Mouse (Mus musculus) forebrain, embryonic 12.5 days (tissue): ENCODE results near the gene Vmn1r137. TPM values are rescaled to one million over a fixed set of nuclear protein-coding genes. Genes with fewer than 3 reads are reported as not detected.
"Not testable (repeated sequence)": the region's sequence is repeated elsewhere in the genome, so short reads cannot be mapped to it uniquely, and the experiment has no call there.

Source experiments
- ATAC-seq: fragments of 200-750 bp; cut with Nextera tagmentation; 2 replicates; pipeline ENCODE4 v1.8.0; 2017; ENCODE audit warnings: moderate TSS enrichment; ENCODE audit not compliant: low FRiP score
- H3K27ac ChIP-seq: fragments of 300-500 bp; sonication (generic); 2 replicates; pipeline ENCODE4 v1.5.1; 2016; ENCODE audit warnings: mild to moderate bottlenecking
- H3K27me3 ChIP-seq: fragments of 300-500 bp; sonication (generic); 2 replicates; pipeline ENCODE4 v1.6.1; 2016; ENCODE audit warnings: mild to moderate bottlenecking
- H3K36me3 ChIP-seq: fragments of 300-500 bp; sonication (generic); replicated peaks from 2 replicates; pipeline ENCODE4 v1.6.1; 2016; ENCODE audit warnings: mild to moderate bottlenecking
- H3K4me1 ChIP-seq: fragments of 300-500 bp; sonication (generic); 2 replicates; pipeline ENCODE4 v1.6.1; 2016
- H3K4me2 ChIP-seq: fragments of 300-500 bp; sonication (generic); 2 replicates; pipeline ENCODE4 v1.6.1; 2016; ENCODE audit warnings: mild to moderate bottlenecking, moderate library complexity
- H3K4me3 ChIP-seq: fragments of 300-500 bp; sonication (generic); replicated peaks from 2 replicates; pipeline ENCODE4 v1.5.1; 2016; ENCODE audit warnings: mild to moderate bottlenecking
- H3K9ac ChIP-seq: fragments of 300-500 bp; sonication (generic); 2 replicates; pipeline ENCODE4 v1.6.1; 2016; ENCODE audit warnings: mild to moderate bottlenecking
- H3K9me3 ChIP-seq: fragments of 300-500 bp; sonication (generic); 2 replicates; pipeline ENCODE4 v1.6.1; 2016
- WGBS: fragments of 180-500 bp; shearing (Covaris S2); methylation state at CpG from one replicate; pipeline ENCODE4 v1.1.7; 2016; 5-methylcytosine and 5-hydroxymethylcytosine counted together
- polyA plus RNA-seq: library from polyadenylated mRNA; unstranded; fragments of >200 nt; fragmentation: Nextera tagmentation; extraction: Ambion mirVana; gene quantifications from 2 replicates; pipeline ENCODE4 v1.2.1, GENCODE M21; 2016

The Vmn1r137 gene
- polyA plus RNA-seq: not detected in 2 replicates

DNA sequence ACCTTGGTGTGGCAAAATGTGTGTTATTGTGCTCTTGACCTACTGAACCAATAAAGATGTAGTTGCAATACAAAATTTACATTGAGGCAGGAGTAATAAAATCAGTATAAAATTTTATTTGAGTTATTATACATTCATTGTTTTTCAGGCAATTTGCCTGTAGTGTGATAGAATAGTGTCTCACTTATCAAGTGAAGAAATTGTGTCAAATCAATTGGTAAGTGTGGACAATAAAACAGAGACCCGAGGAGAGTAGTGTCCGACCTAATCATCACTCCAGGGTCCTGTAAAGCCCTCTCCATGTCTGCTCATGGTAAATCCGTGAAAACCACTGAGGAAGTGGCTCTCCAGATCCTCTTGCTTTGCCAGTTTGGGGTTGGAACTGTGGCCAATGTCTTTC is at the start of gene Vmn1r137:
Vmn1r137 (plus strand) TSS at position 301 of the 400 bp plus-strand sequence.
- H3K9me3 ChIP-seq, H3K4me1 ChIP-seq, H3K4me3 ChIP-seq, H3K4me2 ChIP-seq, H3K36me3 ChIP-seq, H3K9ac ChIP-seq, ATAC-seq, H3K27me3 ChIP-seq, H3K27ac ChIP-seq: not testable (repeated sequence)
- WGBS: no CpG with 5 or more reads among the region's 3 CpGs

DNA sequence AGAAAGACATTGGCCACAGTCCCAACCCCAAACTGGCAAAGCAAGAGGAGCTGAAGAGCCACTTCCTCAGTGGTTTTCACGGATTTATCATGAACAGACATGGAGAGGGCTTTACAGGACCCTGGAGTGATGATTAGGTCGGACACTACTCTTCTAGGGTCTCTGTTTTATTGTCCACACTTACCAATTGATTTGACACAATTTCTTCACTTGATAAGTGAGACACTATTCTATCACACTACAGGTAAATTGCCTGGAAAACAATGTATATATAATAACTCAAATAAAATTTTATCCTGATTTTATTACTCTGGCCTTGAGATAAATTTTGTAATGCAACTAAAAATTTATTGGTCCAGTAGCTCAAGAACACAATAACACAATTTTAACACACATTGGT is 34.4 kb downstream of the Vmn1r137 start, which contains the start of gene Vmn1r138:
Vmn1r138 (minus strand) TSS at position 101 of the 400 bp plus-strand sequence.
- H3K4me1 ChIP-seq, H3K27ac ChIP-seq, H3K4me2 ChIP-seq, H3K9me3 ChIP-seq, H3K4me3 ChIP-seq, H3K36me3 ChIP-seq, H3K9ac ChIP-seq, ATAC-seq, H3K27me3 ChIP-seq: not testable (repeated sequence)
- WGBS: no CpG with 5 or more reads among the region's 2 CpGs

Other genes with a start within 250 kb of the Vmn1r137 start
- gene Gm4175, start 233.1 kb upstream of the Vmn1r137 start, polyA plus RNA-seq: not detected in 2 replicates
- not detected in 2 replicates for gene Gm4177, start 197.9 kb upstream of the Vmn1r137 start, polyA plus RNA-seq
- gene Vmn1r135, start 162.2 kb upstream of the Vmn1r137 start, polyA plus RNA-seq: not detected in 2 replicates
- not detected in 2 replicates for gene Gm5725, start 150.3 kb upstream of the Vmn1r137 start, polyA plus RNA-seq
- not detected in 2 replicates for gene Gm5891, start 73.3 kb upstream of the Vmn1r137 start, polyA plus RNA-seq
- gene Vmn1r138, start 34.3 kb downstream of the Vmn1r137 start, polyA plus RNA-seq: not detected in 2 replicates
- gene Gm6176, start 61.7 kb downstream of the Vmn1r137 start, polyA plus RNA-seq: not detected in 2 replicates
- gene Vmn1r139, start 74.5 kb downstream of the Vmn1r137 start, polyA plus RNA-seq: not detected in 2 replicates
- gene Gm16451, start 123.7 kb downstream of the Vmn1r137 start, polyA plus RNA-seq: not detected in 2 replicates
- not detected in 2 replicates for gene Gm10666, start 140.2 kb downstream of the Vmn1r137 start, polyA plus RNA-seq
- not detected in 2 replicates for gene Vmn1r142, start 169.4 kb downstream of the Vmn1r137 start, polyA plus RNA-seq
- gene Vmn1r143, start 194.8 kb downstream of the Vmn1r137 start, polyA plus RNA-seq: not detected in 2 replicates
- not detected in 2 replicates for gene Gm8653, start 206.7 kb downstream of the Vmn1r137 start, polyA plus RNA-seq
- not detected in 2 replicates for gene Gm8453, start 234.9 kb downstream of the Vmn1r137 start, polyA plus RNA-seq